Mouse (Mus musculus) lung, embryonic 14.5 days (tissue): ENCODE measurements around the gene Natd1. TPM values are rescaled to one million over a fixed set of nuclear protein-coding genes. Genes with fewer than 3 reads are reported as not detected.
"Not testable (repeated sequence)": the region's sequence is repeated elsewhere in the genome, so short reads cannot be mapped to it uniquely, and the experiment has no call there.

Experiments used
- ATAC-seq: fragments of 200-750 bp; cut with Nextera tagmentation; 2 replicates; pipeline ENCODE4 v1.8.0; 2017; ENCODE audit warnings: mild to moderate bottlenecking, moderate TSS enrichment, moderate library complexity; ENCODE audit not compliant: insufficient read depth
- DNase-seq: peaks from one replicate; pipeline ENCODE4 v3.0.0-alpha.2; 2015
- H3K27ac ChIP-seq: fragments of 300-500 bp; sonication (generic); 2 replicates; pipeline ENCODE4 v1.5.1; 2014; ENCODE audit warnings: low read depth, mild to moderate bottlenecking, moderate library complexity
- H3K27me3 ChIP-seq: fragments of 300-500 bp; sonication (generic); 2 replicates; pipeline ENCODE4 v1.6.1; 2014; ENCODE audit warnings: low read length, control low read depth; ENCODE audit not compliant: insufficient read depth
- H3K36me3 ChIP-seq: fragments of 300-500 bp; sonication (generic); 2 replicates; pipeline ENCODE4 v1.6.1; 2014; ENCODE audit warnings: control low read depth; ENCODE audit not compliant: insufficient read depth
- H3K4me1 ChIP-seq: fragments of 300-500 bp; sonication (generic); 2 replicates; pipeline ENCODE4 v1.6.1; 2014; ENCODE audit warnings: antibody characterized with exemption, control low read depth; ENCODE audit not compliant: insufficient read depth
- H3K4me2 ChIP-seq: fragments of 300-500 bp; sonication (generic); 2 replicates; pipeline ENCODE4 v1.6.1; 2014; ENCODE audit warnings: mild to moderate bottlenecking
- H3K4me3 ChIP-seq: fragments of 300-500 bp; sonication (generic); 2 replicates; pipeline ENCODE4 v1.5.1; 2014; ENCODE audit warnings: low read depth, low read length
- H3K9ac ChIP-seq: fragments of 300-500 bp; sonication (generic); 2 replicates; pipeline ENCODE4 v1.6.1; 2014
- H3K9me3 ChIP-seq: fragments of 300-500 bp; sonication (generic); 2 replicates; pipeline ENCODE4 v1.6.1; 2016; ENCODE audit warnings: low read depth, low read length, control low read depth
- CTCF ChIP-seq: IDR thresholded peaks from 2 replicates; pipeline ENCODE4 v1.5.1; 2016; ENCODE audit warnings: antibody characterized with exemption, low read depth
- WGBS: fragments of 180-500 bp; shearing (Covaris S2); extraction: QIAGEN DNeasy Blood & Tissue Kit; methylation state at CpG from one replicate; pipeline ENCODE4 v1.1.7; 2014; 5-methylcytosine and 5-hydroxymethylcytosine counted together
- polyA plus RNA-seq: library from polyadenylated mRNA; unstranded; fragments of >200 nt; fragmentation: Nextera tagmentation; extraction: Ambion mirVana; gene quantifications from 2 replicates; pipeline ENCODE4 v1.2.1, GENCODE M21; 2014

Natd1 gene
- polyA plus RNA-seq, 1 experiment from 2014 or later: 19.1 TPM

DNA sequence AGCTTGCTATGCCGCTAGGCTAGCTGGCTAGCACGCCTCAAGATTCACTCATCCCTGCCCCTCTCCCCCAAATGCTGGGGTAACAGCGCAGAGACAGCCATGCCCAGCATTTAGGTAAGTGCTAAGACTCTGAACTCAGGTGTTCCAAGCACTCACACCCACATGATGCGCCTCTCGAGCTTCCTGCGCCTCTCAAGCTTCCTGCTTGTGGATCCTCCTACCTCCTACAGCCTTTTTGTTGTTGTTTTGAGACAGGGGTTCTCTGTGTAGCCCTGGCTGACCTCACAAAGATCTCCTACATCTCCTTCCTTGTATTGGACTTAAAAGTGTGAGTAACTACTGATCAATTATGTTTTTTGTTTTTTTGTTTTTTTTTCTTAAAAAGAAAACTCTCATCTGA is 41.4 kb downstream of the Natd1 start:
- TF ChIP-seq CTCF: no peak

DNA sequence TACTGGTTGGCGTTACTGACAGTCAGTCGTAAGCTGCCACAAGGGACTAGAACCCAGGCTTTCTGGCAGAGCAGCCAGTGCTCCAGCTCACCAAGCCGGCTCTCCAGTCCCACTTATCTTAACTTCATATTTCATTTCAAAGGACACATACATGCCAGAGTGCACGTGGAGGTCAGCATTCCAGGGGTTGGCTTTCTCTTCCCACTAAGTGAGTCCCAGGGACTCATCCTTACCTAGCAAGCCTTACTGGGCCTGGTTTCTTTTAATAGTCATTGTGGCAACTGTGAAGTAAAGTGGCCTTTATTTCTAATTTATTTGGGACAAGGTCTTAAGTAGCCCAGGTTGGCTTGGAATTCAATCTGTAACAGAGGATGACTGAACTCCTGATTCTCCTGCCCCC is 43.1 kb downstream of the Natd1 start:
- Histone ChIP-seq H3K27me3 (no peaks in the 10 kb centered on the region), H3K4me2 (no peak overlapping the region), H3K4me1 (peaks cover 12% of the 10 kb centered on the region), H3K9me3 (no peaks in the 10 kb centered on the region), H3K4me3 (no peak overlapping the region), H3K9ac (no peak overlapping the region), H3K27ac (no peak overlapping the region), H3K36me3 (peaks cover 32% of the 10 kb centered on the region)
- no peak for TF ChIP-seq CTCF
- no peak for ATAC-seq
- DNase-seq: no peak
- 42% methylated on average over 4 of the region's 4 CpGs for WGBS

More for the DNA sequence above, 41.4 kb downstream of the Natd1 start:
- DNase-seq (no peak), ATAC-seq (no peak)
- Histone ChIP-seq H3K27ac (no peak overlapping the region), H3K36me3 (peaks cover 22% of the 10 kb centered on the region), H3K4me1 (peaks cover 17% of the 10 kb centered on the region), H3K4me2 (no peak overlapping the region), H3K9ac (no peak overlapping the region; the same call in 1 of the 2 replicates), H3K9me3 (no peaks in the 10 kb centered on the region), H3K4me3 (no peak overlapping the region), H3K27me3 (no peaks in the 10 kb centered on the region)
- 72% methylated on average over 6 of the region's 6 CpGs for WGBS

DNA sequence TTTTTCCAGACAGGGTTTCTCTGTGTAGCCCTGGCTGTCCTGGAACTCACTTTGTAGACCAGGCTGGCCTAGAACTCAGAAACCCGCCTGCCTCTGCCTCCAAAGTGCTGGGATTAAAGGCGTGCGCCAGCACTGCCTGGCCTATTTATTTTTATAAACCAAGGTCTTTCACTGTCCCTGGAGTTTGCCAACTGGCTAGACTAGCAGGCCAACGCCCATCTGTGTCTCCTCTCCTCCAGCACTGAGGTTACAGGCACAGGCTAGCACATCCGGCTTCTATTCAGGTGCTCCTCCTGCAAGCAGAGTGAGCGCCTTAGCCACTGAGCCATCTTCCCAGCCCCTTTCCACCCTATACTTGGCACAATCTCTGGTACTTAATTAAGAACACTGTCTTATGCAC is 45.1 kb downstream of the Natd1 start:
- H3K4me2 ChIP-seq, H3K27ac ChIP-seq, H3K9ac ChIP-seq, H3K27me3 ChIP-seq, H3K4me3 ChIP-seq, DNase-seq, H3K9me3 ChIP-seq, ATAC-seq, H3K4me1 ChIP-seq: not testable (repeated sequence)
- H3K36me3 ChIP-seq: peaks cover 37% of the 10 kb centered on the region
- 94% methylated on average over 6 of the region's 6 CpGs for WGBS

DNA sequence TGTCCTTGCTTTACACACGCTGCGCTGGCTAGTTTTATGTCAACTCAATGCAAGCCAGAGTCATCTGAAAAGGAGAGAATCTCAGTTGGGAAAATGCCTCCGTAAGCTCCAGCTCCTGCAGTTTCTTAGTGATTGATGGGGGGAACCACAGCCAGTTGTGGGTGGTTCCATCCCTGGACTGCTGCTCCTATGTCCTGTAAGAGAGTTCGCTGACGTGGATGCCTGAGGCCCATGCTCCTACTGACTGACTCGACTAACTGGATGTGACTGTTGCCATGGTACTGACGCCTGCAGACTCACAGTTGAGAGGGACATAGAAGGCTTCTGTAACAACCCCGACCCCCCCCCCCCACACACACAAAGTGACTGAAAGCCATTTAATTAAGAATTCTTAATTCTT is 46.6 kb downstream of the Natd1 start:
- peak; percentile 12 for DNase-seq
- no peak overlapping the region for H3K27ac ChIP-seq
- no peak overlapping the region for H3K4me3 ChIP-seq
- peaks cover 53% of the 10 kb centered on the region for H3K36me3 ChIP-seq
- peaks cover under 1% of the 10 kb centered on the region; the same call in 1 of the 2 replicates for H3K4me1 ChIP-seq
- H3K4me2 ChIP-seq: no peak overlapping the region
- ATAC-seq: no peak
- TF ChIP-seq CTCF: no peak
- WGBS: 54% methylated on average over 8 of the region's 8 CpGs
- no peaks in the 10 kb centered on the region for H3K9me3 ChIP-seq
- no peak overlapping the region for H3K9ac ChIP-seq
- no peaks in the 10 kb centered on the region for H3K27me3 ChIP-seq

DNA sequence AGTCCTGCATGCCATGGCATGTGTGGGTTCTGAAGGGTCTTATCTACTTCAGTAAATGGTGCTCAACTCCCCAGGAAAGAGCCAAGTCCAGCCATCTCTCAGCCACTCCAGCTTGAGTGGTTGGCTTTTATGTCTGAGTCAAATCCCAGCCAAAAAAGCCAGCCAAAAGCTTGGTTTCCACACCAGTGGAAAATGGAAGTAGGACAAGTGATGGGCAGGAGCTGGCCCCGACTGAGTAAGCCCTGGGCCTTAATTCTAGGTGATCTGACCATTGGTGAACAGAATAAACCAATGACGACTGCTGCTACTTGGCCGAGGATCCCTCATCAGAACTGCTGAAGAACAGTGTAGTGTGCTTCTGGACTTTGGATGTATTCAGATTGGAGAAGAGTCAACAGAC is 47.1 kb downstream of the Natd1 start:
- WGBS: 80% methylated on average over 3 of the region's 3 CpGs
- H3K9me3 ChIP-seq: no peaks in the 10 kb centered on the region
- no peak for ATAC-seq

DNA sequence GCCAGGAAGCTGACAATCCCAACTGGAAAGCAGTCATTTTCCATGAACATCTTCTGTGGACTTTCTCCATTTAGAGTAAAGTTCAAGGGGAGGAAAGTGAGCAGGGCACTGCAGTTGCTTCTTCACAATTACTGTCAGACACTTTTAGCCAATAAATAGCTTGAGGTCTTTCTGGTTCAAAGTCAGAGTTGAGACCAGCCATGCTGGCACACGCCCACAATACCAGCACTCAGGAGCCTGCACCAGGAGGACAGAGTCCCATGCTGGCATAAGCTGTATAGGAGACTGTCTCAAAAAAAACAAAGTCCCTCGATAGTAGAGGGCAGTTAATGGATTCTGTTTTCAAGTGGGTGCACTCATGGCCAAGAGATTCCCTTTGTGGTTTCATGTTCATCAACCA is 48.5 kb downstream of the Natd1 start:
- 65% methylated on average over 2 of the region's 2 CpGs for WGBS
- Histone ChIP-seq H3K27ac (no peak overlapping the region), H3K36me3 (peaks cover 57% of the 10 kb centered on the region), H3K27me3 (no peaks in the 10 kb centered on the region), H3K9ac (no peak overlapping the region), H3K4me1 (no peaks in the 10 kb centered on the region), H3K4me3 (no peak overlapping the region), H3K4me2 (no peak overlapping the region), H3K9me3 (no peaks in the 10 kb centered on the region)
- DNase-seq (no peak), ATAC-seq (no peak)
- no peak for TF ChIP-seq CTCF

More for the DNA sequence above, 47.1 kb downstream of the Natd1 start:
- Histone ChIP-seq H3K27me3 (no peaks in the 10 kb centered on the region), H3K36me3 (peaks cover 52% of the 10 kb centered on the region), H3K27ac (no peak overlapping the region), H3K9ac (no peak overlapping the region), H3K4me2 (no peak overlapping the region), H3K4me3 (no peak overlapping the region), H3K4me1 (no peaks in the 10 kb centered on the region)
- DNase-seq: no peak
- TF ChIP-seq CTCF: no peak

DNA sequence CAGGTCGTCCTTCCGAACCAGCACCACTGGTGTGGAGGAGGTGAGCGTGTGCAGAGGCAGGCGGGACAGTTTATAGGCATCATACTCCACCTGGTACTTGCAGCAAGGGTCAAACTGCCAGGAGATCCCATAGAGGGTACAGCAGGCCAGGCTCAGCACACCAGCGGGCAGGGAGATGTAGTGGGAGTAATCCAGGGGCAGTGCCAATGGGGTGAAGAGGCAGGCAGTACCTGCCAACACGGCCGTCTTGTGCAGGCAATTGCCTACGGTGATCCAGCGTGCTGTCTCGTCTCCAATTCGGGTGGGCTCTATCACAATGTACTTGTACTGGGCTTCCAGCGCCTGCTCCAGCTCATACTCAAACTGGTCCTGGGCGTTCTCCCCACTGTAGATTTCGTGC is 49.6 kb downstream of the Natd1 start:
- no peak overlapping the region for H3K27ac ChIP-seq
- no peak for ATAC-seq
- no peaks in the 10 kb centered on the region for H3K27me3 ChIP-seq
- DNase-seq: no peak
- no peaks in the 10 kb centered on the region for H3K9me3 ChIP-seq
- H3K4me1 ChIP-seq: no peaks in the 10 kb centered on the region
- no peak overlapping the region for H3K4me3 ChIP-seq
- H3K4me2 ChIP-seq: no peak overlapping the region
- peaks cover 63% of the 10 kb centered on the region for H3K36me3 ChIP-seq
- no peak overlapping the region for H3K9ac ChIP-seq
- 90% methylated on average over 14 of the region's 14 CpGs for WGBS
- no peak for TF ChIP-seq CTCF

DNA sequence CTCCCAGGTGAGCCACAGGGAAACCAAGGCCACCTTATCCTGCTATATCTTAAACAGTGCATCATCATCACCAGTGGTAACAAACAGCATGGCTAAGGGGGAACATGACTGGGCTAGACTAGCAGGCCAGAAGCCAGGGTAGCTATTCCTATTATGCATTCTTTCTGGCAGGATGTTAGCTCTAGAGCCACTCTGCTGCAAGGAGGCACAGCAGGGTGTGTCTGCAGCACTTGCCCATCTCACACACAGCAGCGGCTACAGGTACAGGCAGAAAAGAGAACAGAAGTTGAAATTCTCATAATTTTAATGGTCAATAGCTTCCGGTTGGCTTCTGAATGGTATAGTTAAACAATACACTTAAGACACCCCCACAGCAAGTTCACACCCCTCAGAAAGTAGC is 50.4 kb downstream of the Natd1 start:
- Histone ChIP-seq H3K4me3 (no peak overlapping the region), H3K36me3 (peaks cover 63% of the 10 kb centered on the region), H3K27ac (no peak overlapping the region), H3K4me1 (no peaks in the 10 kb centered on the region), H3K9me3 (no peaks in the 10 kb centered on the region), H3K9ac (no peak overlapping the region), H3K27me3 (no peaks in the 10 kb centered on the region), H3K4me2 (no peak overlapping the region)
- WGBS: 88% methylated on average over 2 of the region's 2 CpGs
- no peak for TF ChIP-seq CTCF
- DNase-seq (no peak), ATAC-seq (no peak)
